Comparison of ENCODE assay signal across 15 mouse cellular contexts in the genomic region with DNA sequence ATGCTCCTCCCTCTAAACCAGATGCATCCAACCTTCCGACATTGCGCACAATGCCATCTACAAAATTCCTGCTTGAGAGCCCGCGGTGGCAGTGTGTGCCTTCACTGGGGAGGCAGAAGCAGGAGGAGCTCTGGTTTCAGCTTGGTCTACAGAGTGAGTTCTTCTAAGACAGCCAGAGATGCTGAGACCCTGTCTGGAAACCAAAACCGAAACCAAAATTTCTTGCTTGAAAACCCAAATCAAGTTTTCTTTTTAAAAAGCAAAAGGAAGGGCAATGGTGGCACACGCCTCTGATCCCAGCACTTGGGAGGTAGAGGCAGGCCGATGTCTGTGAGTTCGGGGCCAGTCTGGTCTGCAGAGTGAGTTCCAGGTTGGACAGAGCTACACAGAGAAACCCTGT. TPM values are rescaled to one million over a fixed set of nuclear protein-coding genes. Genes with fewer than 3 reads are reported as not detected.
DNase-seq lines count a peak whose midpoint lies in the region; ATAC-seq and TF ChIP-seq lines count a peak whose summit lies in the region.
"Had no signal": no experiment of that assay in that cellular context is flagged by ENCODE, and none has a peak within 500 bp of the region (broad histone marks: within the 10 kb centered on the region; RNA-seq: fewer than 3 reads in every experiment).

No protein-coding gene starts in this region.

- no peak for TF ChIP-seq POLR2A in CH12.LX (IDR thresholded peaks at IDR 0.05; ENCODE audit: low read depth, low read length)

- H3K4me2 ChIP-seq in heart, postnatal 0 days (ENCODE audit: low read depth, low read length) = no peak overlapping the region
- peak overlapping the region; percentile 71 for H3K4me2 ChIP-seq in CH12.LX (ENCODE audit: insufficient read depth, low read depth, poor library complexity, severe bottlenecking)
- no peak overlapping the region for H3K4me2 ChIP-seq in hindbrain, embryonic 14.5 days (replicated peaks)
- H3K4me2 ChIP-seq: heart, embryonic 12.5 days; hindbrain, embryonic 13.5 days had no signal

- H3K4me1 ChIP-seq in heart, postnatal 0 days (ENCODE audit: control insufficient read depth, insufficient read depth) = peaks cover 29% of the 10 kb centered on the region
- peaks cover 15 to 40% of the 10 kb centered on the region in 2 experiments for H3K4me1 ChIP-seq in CH12.LX (ENCODE audit: control insufficient read depth in 1 of 2, insufficient read depth in 2 of 2)
- no peaks in the 10 kb centered on the region for H3K4me1 ChIP-seq in hindbrain, embryonic 14.5 days (replicated peaks; ENCODE audit: control insufficient read depth, insufficient read depth, low read length)

- H3K4me3 ChIP-seq in heart, postnatal 0 days (ENCODE audit: low read depth, low read length) = no peak overlapping the region
- peak overlapping the region in 2 of 3 experiments; percentile 14 to 47 for H3K4me3 ChIP-seq in CH12.LX (replicated peaks in 1 of 3; ENCODE audit: low read depth in 2 of 3, low read length in 2 of 3, poor library complexity in 1 of 3)
- no peak overlapping the region for H3K4me3 ChIP-seq in hindbrain, embryonic 14.5 days (replicated peaks; ENCODE audit: low read length)
- H3K4me3 ChIP-seq: heart, embryonic 12.5 days; hindbrain, embryonic 13.5 days had no signal

- ATAC-seq in heart, postnatal 0 days (ENCODE audit: insufficient read depth, low read depth) = no peak
- no peak for ATAC-seq in hindbrain, embryonic 14.5 days (ENCODE audit: low FRiP score)
- no peak for ATAC-seq in megakaryocyte-erythroid progenitor cell, adult 5-6 weeks (replicated peaks; ENCODE audit: low FRiP score, low TSS enrichment, poor library complexity, severe bottlenecking)

- WGBS in heart, postnatal 0 days = 90% methylated on average over 8 of the region's 8 CpGs
- WGBS in hindbrain, embryonic 14.5 days = 93% methylated on average over 8 of the region's 8 CpGs

- no peaks in the 10 kb centered on the region for H3K9me3 ChIP-seq in heart, postnatal 0 days (replicated peaks; ENCODE audit: control insufficient read depth, low read length)
- H3K9me3 ChIP-seq in CH12.LX (replicated peaks; ENCODE audit: low read length) = peaks cover 3% of the 10 kb centered on the region
- no peaks in the 10 kb centered on the region for H3K9me3 ChIP-seq in hindbrain, embryonic 14.5 days (ENCODE audit: control insufficient read depth, low read length)
- H3K9me3 ChIP-seq: heart, embryonic 12.5 days; hindbrain, embryonic 13.5 days had no signal

- no peak for TF ChIP-seq CTCF in heart, postnatal 0 days (IDR thresholded peaks at IDR 0.05; ENCODE audit: low read depth)
- TF ChIP-seq CTCF in CH12.LX (conservative IDR thresholded peaks at IDR 0.05 in 1 of 2, IDR thresholded peaks at IDR 0.05 in 1 of 2; ENCODE audit: low read depth in 2 of 2, low read length in 2 of 2) = no peak

- TF ChIP-seq RAD21 in CH12.LX (IDR thresholded peaks at IDR 0.05; ENCODE audit: low read depth, low read length) = no peak

- H3K9ac ChIP-seq in heart, postnatal 0 days (replicated peaks; ENCODE audit: low read depth, low read length) = no peak overlapping the region
- H3K9ac ChIP-seq in CH12.LX (ENCODE audit: insufficient read depth, low read depth) = peak overlapping the region; percentile 35
- H3K9ac ChIP-seq in hindbrain, embryonic 14.5 days = no peak overlapping the region
- H3K9ac ChIP-seq: heart, embryonic 12.5 days; hindbrain, embryonic 13.5 days had no signal

- H3K79me2 ChIP-seq in CH12.LX (replicated peaks; ENCODE audit: control insufficient read depth, extremely low read depth, insufficient read depth, poor library complexity, severe bottlenecking) = no peaks in the 10 kb centered on the region

- H3K36me3 ChIP-seq in heart, postnatal 0 days (replicated peaks; ENCODE audit: control insufficient read depth, insufficient read depth, low read length) = 0 out of 2 replicates have a peak, but pooled peaks cover 3% of the 10 kb centered on the region
- H3K36me3 ChIP-seq in CH12.LX (replicated peaks in 1 of 2; ENCODE audit: control insufficient read depth in 1 of 2, insufficient read depth in 1 of 2, low read length in 1 of 2) = peaks cover 0 to 23% of the 10 kb centered on the region in 2 experiments
- no peaks in the 10 kb centered on the region for H3K36me3 ChIP-seq in hindbrain, embryonic 14.5 days (replicated peaks; ENCODE audit: control insufficient read depth, insufficient read depth)
- H3K36me3 ChIP-seq: hindbrain, embryonic 13.5 days had no signal

- no peak for TF ChIP-seq EP300 in heart, postnatal 0 days (IDR thresholded peaks at IDR 0.05; ENCODE audit: low read depth)
- TF ChIP-seq EP300 in CH12.LX (IDR thresholded peaks at IDR 0.05; ENCODE audit: low read length) = peak; percentile 35; the same call in 1 of the 2 replicates

- dilution Hi-C loops in CH12.LX (cut with MboI; ENCODE audit: extremely low pct_ligation_motif_present, extremely low pct_unique_long_range_greater_than_20kb, low sequenced_read_pairs) = no loop called here

- H3K27ac ChIP-seq in heart, postnatal 0 days (ENCODE audit: low read depth) = peak overlapping the region; percentile 78
- no peak overlapping the region for H3K27ac ChIP-seq in CH12.LX (ENCODE audit: insufficient read depth, low read depth)
- H3K27ac ChIP-seq in hindbrain, embryonic 14.5 days = no peak overlapping the region
- H3K27ac ChIP-seq: hindbrain, embryonic 13.5 days had no signal

- DNase-seq in heart, postnatal 0 days (ENCODE audit: low spot score) = no peak
- no peak for DNase-seq in heart, adult 18-20 months
- DNase-seq in CH12.LX (ENCODE audit: extremely low read depth) = no peak
- DNase-seq in induced T-regulatory cell, adult 2 months (ENCODE audit: low read depth) = peak; percentile 82
- peak; percentile 48 for DNase-seq in naive thymus-derived CD4-positive, alpha-beta T cell, adult 2 months (ENCODE audit: low read depth)
- no peak for DNase-seq in hindbrain, embryonic 14.5 days (ENCODE audit: low spot score)
- DNase-seq: adrenal gland, postnatal 25 days; cerebellum, postnatal 36 days; gastrocnemius, postnatal 14 days; kidney, adult 8-10 months; kidney, postnatal 4 days; lung, adult 18-20 months had no signal

- in situ Hi-C loops in CH12.LX (cut with MboI; ENCODE audit: low pct_ligation_motif_present, low pct_unique_long_range_greater_than_20kb, low sequenced_read_pairs) = no loop called here

- H3K27me3 ChIP-seq in heart, postnatal 0 days (ENCODE audit: control insufficient read depth, insufficient read depth, low read length) = no peaks in the 10 kb centered on the region
- H3K27me3 ChIP-seq in CH12.LX (replicated peaks) = no peaks in the 10 kb centered on the region
- no peaks in the 10 kb centered on the region for H3K27me3 ChIP-seq in hindbrain, embryonic 14.5 days (ENCODE audit: control insufficient read depth, insufficient read depth, low read length)
- H3K27me3 ChIP-seq: heart, embryonic 12.5 days; hindbrain, embryonic 13.5 days had no signal

TF ChIP-seq in CH12.LX, 34 proteins besides CTCF, POLR2A, EP300 and RAD21:
- no peak for TF ChIP-seq TCF12 (IDR thresholded peaks at IDR 0.05; ENCODE audit: low read depth, low read length)
- peak; percentile 74; the same call in 1 of the 2 replicates for TF ChIP-seq IRF4 (IDR thresholded peaks at IDR 0.05; ENCODE audit: low read depth, low read length)
TF ChIP-seq in CH12.LX: peak in this region for 1.

RNA-seq across cellular contexts. Expression of gene Hk1, which starts 53.7 kb away (rescaled TPM):
- total RNA-seq in heart, postnatal 0 days (2014; rRNA removed; ENCODE audit: low replicate concordance) = 100.0 and 140 TPM in 2 replicates
- 128 and 148 TPM in 2 replicates for polyA plus RNA-seq in heart, postnatal 0 days (2015; fragmentation: Nextera tagmentation; extraction: Ambion mirVana)
- total RNA-seq in heart, adult 18-20 months (2021) = 100 to 1,000 TPM; 104 to 110 TPM
- total RNA-seq in CH12.LX (2012; rRNA removed) (14.7 and 23.4 TPM in 2 replicates), CH12.LX (2014; rRNA removed) (9.3 and 9.9 TPM in 2 replicates)
- 30.1 and 31.8 TPM in 2 replicates for polyA plus RNA-seq in CH12.LX (2012; ENCODE audit: insufficient read length, low read depth)
- 89.9 and 105 TPM in 2 replicates for polyA plus RNA-seq in hindbrain, embryonic 14.5 days (2014; fragmentation: Nextera tagmentation; extraction: Ambion mirVana)
- 212 and 217 TPM in 2 replicates for total RNA-seq in megakaryocyte-erythroid progenitor cell, adult 5-6 weeks (2014; fragmentation: Nextera tagmentation)
- 295 and 330 TPM in 2 replicates for total RNA-seq in megakaryocyte-erythroid progenitor cell, adult 5-6 weeks (2017)

Comparison
In these comparisons a context has a peak if more than half of its experiments do, and no peak if none do; other contexts are left out.
1. DNase-seq: peak in induced T-regulatory cell, adult 2 months (single experiment) and naive thymus-derived CD4-positive, alpha-beta T cell, adult 2 months (single experiment); none in heart, postnatal 0 days (single experiment), heart, adult 18-20 months (0 of 2), CH12.LX (single experiment) and hindbrain, embryonic 14.5 days (single experiment).
2. H3K4me3 ChIP-seq: peak in CH12.LX (2 of 3); none in heart, postnatal 0 days (single experiment) and hindbrain, embryonic 14.5 days (single experiment).